Mouse (Mus musculus) stomach, embryonic 16.5 days (tissue): Measurements from ENCODE around the gene Rpl22. TPM values are rescaled to one million over a fixed set of nuclear protein-coding genes. Genes with fewer than 3 reads are reported as not detected.

Experiments used
- ATAC-seq: fragments of 200-750 bp; cut with Nextera tagmentation; 2 replicates; pipeline ENCODE4 v1.8.0; 2017; ENCODE audit warnings: moderate number of reproducible peaks, moderate TSS enrichment; ENCODE audit not compliant: insufficient read depth, low FRiP score
- H3K27ac ChIP-seq: fragments of 300-500 bp; sonication (generic); 2 replicates; pipeline ENCODE4 v1.5.1; 2014; ENCODE audit warnings: low read length
- H3K27me3 ChIP-seq: fragments of 300-500 bp; sonication (generic); 2 replicates; pipeline ENCODE4 v1.6.1; 2014; ENCODE audit warnings: low read length, control low read depth, mixed read lengths; ENCODE audit not compliant: control insufficient read depth, insufficient read depth
- H3K36me3 ChIP-seq: fragments of 300-500 bp; sonication (generic); 2 replicates; pipeline ENCODE4 v1.6.1; 2014; ENCODE audit warnings: low read length; ENCODE audit not compliant: control insufficient read depth, insufficient read depth
- H3K4me1 ChIP-seq: fragments of 300-500 bp; sonication (generic); 2 replicates; pipeline ENCODE4 v1.6.1; 2014; ENCODE audit warnings: low read length, control low read depth, mixed read lengths; ENCODE audit not compliant: control insufficient read depth, insufficient read depth
- H3K4me2 ChIP-seq: fragments of 300-500 bp; sonication (generic); 2 replicates; pipeline ENCODE4 v1.6.1; 2014; ENCODE audit warnings: low read depth, low read length, mixed read lengths
- H3K4me3 ChIP-seq: fragments of 300-500 bp; sonication (generic); replicated peaks from 2 replicates; pipeline ENCODE4 v1.5.1; 2014; ENCODE audit warnings: mild to moderate bottlenecking, low read length
- H3K9ac ChIP-seq: fragments of 300-500 bp; sonication (generic); 2 replicates; pipeline ENCODE4 v1.6.1; 2014; ENCODE audit warnings: low read length
- H3K9me3 ChIP-seq: fragments of 300-500 bp; sonication (generic); replicated peaks from 2 replicates; pipeline ENCODE4 v1.6.1; 2016; ENCODE audit warnings: low read length, control low read depth; ENCODE audit not compliant: control insufficient read depth
- WGBS: fragments of 180-500 bp; shearing (Covaris S2); extraction: QIAGEN DNeasy Blood & Tissue Kit; methylation state at CpG from one replicate; pipeline ENCODE4 v1.1.7; 2014; 5-methylcytosine and 5-hydroxymethylcytosine counted together
- polyA plus RNA-seq: library from polyadenylated mRNA; unstranded; fragments of >200 nt; fragmentation: Nextera tagmentation; extraction: Ambion mirVana; gene quantifications from 2 replicates; pipeline ENCODE4 v1.2.1, GENCODE M21; 2015

Rpl22 gene
- polyA plus RNA-seq, 1 experiment from 2014 or later: 377 TPM

DNA sequence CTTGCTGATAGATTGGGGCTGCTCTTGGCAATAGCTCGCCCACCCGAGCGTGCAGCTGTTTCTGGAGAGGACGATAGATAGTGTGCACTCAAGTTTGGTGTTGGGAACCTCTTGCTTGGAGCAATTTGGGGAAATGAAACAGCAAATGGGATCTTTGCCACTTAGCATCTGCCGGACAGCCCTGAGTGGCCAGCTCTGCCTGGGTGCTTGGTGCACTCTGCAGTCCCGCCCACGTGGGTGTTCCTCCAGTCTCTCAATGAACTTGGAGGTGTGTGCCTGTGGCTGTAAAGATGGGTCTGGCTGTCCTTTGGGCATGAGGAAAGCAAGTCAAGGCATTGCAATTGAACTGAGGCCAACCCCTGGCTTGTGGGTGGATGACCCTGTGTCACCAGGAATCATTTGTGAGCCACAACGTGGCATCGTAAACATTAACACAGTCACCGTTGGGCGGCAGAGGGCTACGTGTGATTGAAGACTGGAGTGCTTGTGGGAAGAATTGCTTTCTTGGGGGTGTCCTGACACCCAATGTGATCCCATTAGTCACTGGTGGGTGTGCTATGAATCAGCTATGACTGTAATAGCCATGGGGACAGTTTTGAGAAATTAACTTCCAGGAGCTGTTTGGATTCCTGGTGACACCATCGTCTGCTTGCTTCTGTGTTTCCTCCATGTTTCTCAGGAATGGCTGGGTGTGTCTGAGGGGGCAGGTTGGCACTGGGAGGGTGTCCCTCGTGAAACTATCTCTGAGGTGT lies 28.5 kb downstream of the Rpl22 start:
- Histone ChIP-seq H3K4me2 (no peak overlapping the region), H3K27ac (no peak overlapping the region), H3K9me3 (no peaks in the 10 kb centered on the region), H3K4me3 (no peak overlapping the region), H3K27me3 (peaks cover 14% of the 10 kb centered on the region; the same call in 1 of the 2 replicates), H3K36me3 (no peaks in the 10 kb centered on the region), H3K9ac (no peak overlapping the region), H3K4me1 (no peaks in the 10 kb centered on the region)
- ATAC-seq: no peak
- WGBS: 71% methylated on average over 14 of the region's 14 CpGs

DNA sequence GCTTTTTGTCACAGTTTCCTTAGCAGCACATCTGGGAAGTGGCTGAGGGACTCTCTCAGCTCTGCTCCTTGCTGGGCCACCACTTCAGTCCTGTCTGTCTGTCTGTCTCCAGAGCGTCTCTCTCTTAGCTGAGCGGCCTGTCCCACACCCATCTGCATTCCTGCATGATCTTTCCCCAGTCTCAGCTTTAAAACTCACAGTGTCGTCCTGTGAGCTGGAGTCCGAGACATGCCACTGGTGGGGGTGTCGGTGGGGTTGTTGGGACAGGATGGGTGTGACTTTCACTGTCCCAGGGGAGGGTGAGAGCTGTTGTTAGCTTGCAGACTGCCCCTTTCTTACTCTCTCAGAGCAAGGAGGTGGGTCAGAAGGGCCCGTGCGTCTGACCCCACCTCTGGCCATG lies 30.1 kb downstream of the Rpl22 start:
- 74% methylated on average over 7 of the region's 7 CpGs for WGBS
- no peaks in the 10 kb centered on the region for H3K4me1 ChIP-seq
- no peak overlapping the region for H3K4me3 ChIP-seq
- no peaks in the 10 kb centered on the region for H3K9me3 ChIP-seq
- no peak for ATAC-seq
- H3K9ac ChIP-seq: no peak overlapping the region
- no peaks in the 10 kb centered on the region for H3K36me3 ChIP-seq
- H3K27me3 ChIP-seq: peaks cover 10% of the 10 kb centered on the region; the same call in 1 of the 2 replicates
- no peak overlapping the region for H3K27ac ChIP-seq
- no peak overlapping the region for H3K4me2 ChIP-seq

DNA sequence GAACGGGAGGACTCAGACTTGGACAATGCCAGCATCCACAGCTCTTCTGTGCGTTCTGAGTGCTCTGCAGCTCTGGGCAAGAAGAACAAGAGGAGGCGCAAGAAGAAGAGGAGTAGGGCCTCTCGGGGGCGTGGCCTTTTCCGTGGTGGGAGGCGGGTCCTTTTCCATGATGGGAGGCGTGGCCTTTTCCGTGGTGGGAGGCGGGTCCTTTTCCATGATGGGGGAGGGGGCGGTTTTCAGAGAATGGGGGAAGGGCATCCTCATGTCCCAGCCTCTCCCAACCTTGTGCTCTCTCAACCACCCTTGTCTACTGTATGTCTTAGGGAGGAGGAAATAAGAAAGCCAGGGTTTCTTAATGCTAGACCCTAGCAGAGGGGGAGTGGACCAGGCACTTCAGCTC lies 34.2 kb downstream of the Rpl22 start:
- no peak overlapping the region for H3K4me2 ChIP-seq
- no peaks in the 10 kb centered on the region for H3K27me3 ChIP-seq
- H3K4me1 ChIP-seq: no peaks in the 10 kb centered on the region
- no peak overlapping the region for H3K27ac ChIP-seq
- H3K9ac ChIP-seq: no peak overlapping the region
- no peaks in the 10 kb centered on the region for H3K36me3 ChIP-seq
- ATAC-seq: no peak
- WGBS: 7% methylated on average over 11 of the region's 11 CpGs
- no peak overlapping the region for H3K4me3 ChIP-seq
- H3K9me3 ChIP-seq: no peaks in the 10 kb centered on the region

GRCm38 (mm10) chr4:152360855-152361254 lies 35.3 kb downstream of the Rpl22 start:
- 4% methylated on average over 24 of the region's 24 CpGs for WGBS
- Histone ChIP-seq H3K4me3 (peak overlapping the region; percentile 6; the same call in 1 of the 2 replicates), H3K4me2 (peak overlapping the region; percentile 38), H3K27ac (no peak overlapping the region), H3K36me3 (no peaks in the 10 kb centered on the region), H3K27me3 (no peaks in the 10 kb centered on the region), H3K9ac (no peak overlapping the region), H3K9me3 (no peaks in the 10 kb centered on the region), H3K4me1 (no peaks in the 10 kb centered on the region)
- peak; percentile 67; the same call in 1 of the 2 replicates for ATAC-seq

DNA sequence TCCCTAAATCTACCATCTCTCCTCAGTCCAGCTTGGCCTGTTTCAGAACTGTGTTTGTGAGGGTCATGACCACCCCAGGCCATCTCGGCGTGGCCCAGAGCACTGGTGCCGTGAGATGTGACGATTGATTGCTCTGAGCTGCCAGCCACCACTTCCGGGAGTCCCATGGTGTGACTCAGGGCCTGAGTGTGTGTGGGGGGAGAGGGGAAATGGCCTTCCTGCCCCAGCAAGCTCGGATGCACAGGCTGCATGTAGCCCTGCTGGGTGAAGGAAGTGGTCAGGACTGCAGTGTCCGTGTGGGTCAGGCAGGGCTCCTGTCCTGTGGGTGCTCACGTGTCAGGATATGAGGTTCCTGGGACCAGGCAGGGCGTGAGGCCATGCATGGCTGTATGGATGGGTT lies 36.6 kb downstream of the Rpl22 start:
- H3K27me3 ChIP-seq: no peaks in the 10 kb centered on the region
- H3K9me3 ChIP-seq: no peaks in the 10 kb centered on the region
- H3K4me3 ChIP-seq: no peak overlapping the region
- H3K27ac ChIP-seq: no peak overlapping the region
- H3K4me2 ChIP-seq: no peak overlapping the region
- H3K36me3 ChIP-seq: no peaks in the 10 kb centered on the region
- ATAC-seq: no peak
- no peak overlapping the region for H3K9ac ChIP-seq
- H3K4me1 ChIP-seq: no peaks in the 10 kb centered on the region
- WGBS: 46% methylated on average over 9 of the region's 9 CpGs

DNA sequence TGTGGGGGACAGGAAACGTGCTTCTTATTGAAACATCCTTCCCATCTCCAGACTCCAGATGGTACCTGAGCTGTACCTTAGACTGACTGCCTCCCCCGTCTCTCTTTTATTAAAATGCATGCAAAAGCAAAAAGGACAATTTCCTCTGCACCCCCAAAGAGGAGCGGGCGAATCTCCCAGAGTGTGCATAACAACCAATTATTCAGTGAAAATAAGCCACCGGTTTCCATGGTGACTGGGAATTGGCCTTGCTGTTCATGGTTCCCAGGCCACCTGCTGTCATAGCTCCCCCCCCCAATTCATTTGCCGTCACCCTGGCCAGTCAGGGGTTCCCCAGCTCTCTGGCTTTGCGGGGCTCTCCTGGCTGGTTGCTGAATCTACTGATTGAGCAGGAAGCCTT lies 39.7 kb downstream of the Rpl22 start:
- no peak overlapping the region for H3K4me3 ChIP-seq
- no peak for ATAC-seq

DNA sequence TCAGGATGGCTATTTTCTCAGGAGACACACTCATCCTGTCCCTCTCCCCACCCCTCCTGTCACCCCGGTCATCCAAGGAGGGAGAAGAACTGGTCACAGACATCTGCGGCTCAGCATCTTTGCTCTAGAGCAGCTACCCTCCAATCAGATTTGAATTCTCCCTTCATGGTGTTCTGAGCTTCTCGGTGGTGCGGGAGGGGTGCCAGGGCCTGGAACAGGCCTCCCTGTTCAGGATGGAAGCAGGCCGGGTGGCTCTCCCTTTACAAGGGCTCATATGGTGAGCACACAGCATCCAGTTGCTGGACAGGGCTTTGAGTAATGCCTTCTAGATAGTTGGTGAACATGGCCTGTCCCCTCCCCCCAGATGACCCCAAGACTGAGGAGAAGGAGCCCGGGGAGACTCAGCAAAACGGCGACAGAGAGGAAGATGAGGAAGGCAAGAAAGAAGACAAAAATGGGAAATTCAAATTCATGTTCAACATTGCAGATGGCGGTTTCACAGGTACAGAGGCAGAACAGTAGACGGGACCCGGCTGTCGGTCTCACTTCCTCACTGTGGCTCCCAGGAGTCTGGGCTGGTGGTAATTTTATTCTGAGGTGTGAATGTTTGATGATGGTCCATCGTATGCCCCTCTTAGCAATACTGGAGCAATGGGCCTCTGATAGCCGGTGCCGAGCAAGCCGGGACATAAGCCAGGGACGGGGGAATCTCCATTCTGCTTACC lies 57.1 kb downstream of the Rpl22 start:
- H3K9me3 ChIP-seq: no peaks in the 10 kb centered on the region
- no peak overlapping the region for H3K9ac ChIP-seq
- no peak overlapping the region for H3K4me2 ChIP-seq
- no peaks in the 10 kb centered on the region for H3K27me3 ChIP-seq
- H3K27ac ChIP-seq: no peak overlapping the region
- H3K4me3 ChIP-seq: no peak overlapping the region
- no peaks in the 10 kb centered on the region for H3K4me1 ChIP-seq
- WGBS: 80% methylated on average over 17 of the region's 17 CpGs
- H3K36me3 ChIP-seq: no peaks in the 10 kb centered on the region
- no peak for ATAC-seq

More for the DNA sequence above, 39.7 kb downstream of the Rpl22 start:
- Histone ChIP-seq H3K9ac (no peak overlapping the region), H3K4me2 (no peak overlapping the region), H3K4me1 (no peaks in the 10 kb centered on the region), H3K36me3 (no peaks in the 10 kb centered on the region), H3K9me3 (no peaks in the 10 kb centered on the region), H3K27ac (no peak overlapping the region), H3K27me3 (no peaks in the 10 kb centered on the region)
- 72% methylated on average over 7 of the region's 7 CpGs for WGBS

Other genes with a start within 250 kb of the Rpl22 start
- 1.5 and 2.1 TPM in 2 replicates for gene Tnfrsf25, start 209.8 kb upstream of the Rpl22 start, polyA plus RNA-seq
- 8.6 and 9.1 TPM in 2 replicates for gene Espn, start 173.4 kb upstream of the Rpl22 start, polyA plus RNA-seq
- gene Hes2, start 166.9 kb upstream of the Rpl22 start, polyA plus RNA-seq: 0.56 and 0.75 TPM in 2 replicates
- gene Acot7, start 147.6 kb upstream of the Rpl22 start, polyA plus RNA-seq: 57.3 and 60.4 TPM in 2 replicates
- 6.0 and 6.1 TPM in 2 replicates for gene Gpr153, start 51.5 kb upstream of the Rpl22 start, polyA plus RNA-seq
- gene Hes3, start 34.1 kb upstream of the Rpl22 start, polyA plus RNA-seq: not detected in 2 replicates
- gene Icmt, start 28.5 kb upstream of the Rpl22 start, polyA plus RNA-seq: 20.1 and 20.8 TPM in 2 replicates
- 0.66 and 0.84 TPM in 2 replicates for gene Rnf207, start 6.7 kb upstream of the Rpl22 start, polyA plus RNA-seq
- 0.84 and 0.95 TPM in 2 replicates for gene Chd5, start 12.9 kb downstream of the Rpl22 start, polyA plus RNA-seq
- 2.2 and 2.4 TPM in 2 replicates for gene Nphp4, start 151.0 kb downstream of the Rpl22 start, polyA plus RNA-seq
- gene Kcnab2, start 152.1 kb downstream of the Rpl22 start, polyA plus RNA-seq: 5.8 and 6.3 TPM in 2 replicates